Mouse (Mus musculus) G1E (cell line): Measurements from ENCODE around the gene Dnpep.

Source experiments
- CTCF ChIP-seq: IDR thresholded peaks from 2 replicates; pipeline ENCODE4 v1.5.1; 2012; ENCODE audit warnings: low read depth, low read length, inconsistent platforms, mixed read lengths
- GATA1 ChIP-seq: IDR thresholded peaks from 2 replicates; pipeline ENCODE4 v1.6.1; 2012; ENCODE audit warnings: borderline replicate concordance, low read length, inconsistent platforms, mixed read lengths
- POLR2AphosphoS5 ChIP-seq: IDR thresholded peaks from 2 replicates; pipeline ENCODE4 v1.6.1; 2012; ENCODE audit warnings: low read depth, low read length, inconsistent platforms; ENCODE audit not compliant: insufficient replicate concordance
- TAL1 ChIP-seq: conservative IDR thresholded peaks from 2 replicates; pipeline ENCODE4 v1.6.1; 2012; ENCODE audit warnings: low read depth, low read length, inconsistent platforms, mixed read lengths

- no peak for TF ChIP-seq CTCF
- no peak for TF ChIP-seq GATA1
- no peak for TF ChIP-seq TAL1
- no peak for TF ChIP-seq POLR2AphosphoS5
Observed at GRCm38 (mm10) chr1:75360112-75361031, 42.6 kb upstream of the Dnpep start, which contains the start of gene Des.
